Mouse (Mus musculus) liver, embryonic 18 days (tissue): ENCODE measurements around the gene Dmkn. TPM values are rescaled to one million over a fixed set of nuclear protein-coding genes. Genes with fewer than 3 reads are reported as not detected.

ENCODE experiments used
- polyA plus RNA-seq: library from polyadenylated mRNA; depleted of rRNA; stranded (reverse); fragments of >200 nt; gene quantifications from 2 replicates; pipeline ENCODE4 v1.2.3, GENCODE M21; 2012; rRNA removed

Gene Dmkn
- polyA plus RNA-seq = 1.4 and 1.5 TPM in 2 replicates

GRCm38 (mm10) chr7:30763456-30763855 lies at the start of gene Dmkn:
Dmkn (plus strand) TSS chr7:30763756.

GRCm38 (mm10) chr7:30729396-30730063 lies 34.0 kb upstream of the Dmkn start, which contains the start of gene Tmem147:
Tmem147 (minus strand) TSS chr7:30729540.

GRCm38 (mm10) chr7:30743617-30744016 lies 19.9 kb upstream of the Dmkn start, which contains the start of gene Gapdhs:
Gapdhs (minus strand) TSS chr7:30743681.

GRCm38 (mm10) chr7:30751086-30751669 lies 12.4 kb upstream of the Dmkn start, which contains the start of gene Sbsn:
Sbsn (plus strand) TSS chr7:30751471.

GRCm38 (mm10) chr7:30787377-30788022 lies 23.9 kb downstream of the Dmkn start, which contains the start of gene Krtdap:
Krtdap (plus strand) TSS chr7:30787896.

GRCm38 (mm10) chr7:30823675-30824074 lies 60.1 kb downstream of the Dmkn start, which contains the start of gene Ffar2:
Ffar2 (minus strand) TSS chr7:30823775.

Other genes with a start within 250 kb of the Dmkn start
- 3.4 and 4.6 TPM in 2 replicates for gene Arhgap33, start 228.7 kb upstream of the Dmkn start, polyA plus RNA-seq
- gene Hspb6, start 211.6 kb upstream of the Dmkn start, polyA plus RNA-seq = 3.5 and 4.6 TPM in 2 replicates
- 3.4 and 6.2 TPM in 2 replicates for gene Proser3, start 211.5 kb upstream of the Dmkn start, polyA plus RNA-seq
- gene Lin37, start 203.9 kb upstream of the Dmkn start, polyA plus RNA-seq = 13.1 and 13.4 TPM in 2 replicates
- gene U2af1l4, start 200.5 kb upstream of the Dmkn start, polyA plus RNA-seq = 20.0 and 21.9 TPM in 2 replicates
- gene Gm49396, start 200.4 kb upstream of the Dmkn start, polyA plus RNA-seq = 0.68 and 0.95 TPM in 2 replicates
- 61.9 and 66.3 TPM in 2 replicates for gene Psenen, start 200.1 kb upstream of the Dmkn start, polyA plus RNA-seq
- 1.2 and 1.3 TPM in 2 replicates for gene Igflr1, start 198.3 kb upstream of the Dmkn start, polyA plus RNA-seq
- gene Kmt2b, start 175.0 kb upstream of the Dmkn start, polyA plus RNA-seq = 8.2 and 10.0 TPM in 2 replicates
- 0.24 and 0.36 TPM in 2 replicates for gene Zbtb32, start 164.8 kb upstream of the Dmkn start, polyA plus RNA-seq
- gene Upk1a, start 150.9 kb upstream of the Dmkn start, polyA plus RNA-seq = 0.23 and 0.35 TPM in 2 replicates
- gene Cox6b1, start 137.6 kb upstream of the Dmkn start, polyA plus RNA-seq = 514 and 548 TPM in 2 replicates
- not detected in 2 replicates for gene Etv2, start 127.9 kb upstream of the Dmkn start, polyA plus RNA-seq
- gene Rbm42, start 113.4 kb upstream of the Dmkn start, polyA plus RNA-seq = 21.2 and 21.7 TPM in 2 replicates
- 13.8 and 14.4 TPM in 2 replicates for gene Haus5, start 98.8 kb upstream of the Dmkn start, polyA plus RNA-seq
- gene Pmis2, start 92.2 kb upstream of the Dmkn start, polyA plus RNA-seq = not detected in 2 replicates
- gene 2200002J24Rik, start 64.8 kb upstream of the Dmkn start, polyA plus RNA-seq = 0.24 and 0.43 TPM in 2 replicates
- 2.5 and 3.2 TPM in 2 replicates for gene Atp4a, start 51.5 kb upstream of the Dmkn start, polyA plus RNA-seq
- gene Tmem147, start 34.2 kb upstream of the Dmkn start, polyA plus RNA-seq = 82.8 and 85.1 TPM in 2 replicates
- 0.06 TPM in 1 of 2 replicates, not detected in the other for gene Gapdhs, start 20.1 kb upstream of the Dmkn start, polyA plus RNA-seq
- 0.99 and 1.0 TPM in 2 replicates for gene Sbsn, start 12.3 kb upstream of the Dmkn start, polyA plus RNA-seq
- gene Krtdap, start 24.1 kb downstream of the Dmkn start, polyA plus RNA-seq = 0.16 and 1.4 TPM in 2 replicates
- gene Ffar2, start 60.0 kb downstream of the Dmkn start, polyA plus RNA-seq = 1.4 and 1.7 TPM in 2 replicates
- gene Ffar3, start 92.4 kb downstream of the Dmkn start, polyA plus RNA-seq = not detected in 2 replicates
- 0.06 and 0.07 TPM in 2 replicates for gene Ffar1, start 97.8 kb downstream of the Dmkn start, polyA plus RNA-seq
- 3.4 and 4.7 TPM in 2 replicates for gene Cd22, start 116.6 kb downstream of the Dmkn start, polyA plus RNA-seq
- gene Mag, start 151.1 kb downstream of the Dmkn start, polyA plus RNA-seq = 0.32 and 0.35 TPM in 2 replicates
- not detected in 2 replicates for gene Hamp2, start 160.9 kb downstream of the Dmkn start, polyA plus RNA-seq
- gene Hamp, start 180.3 kb downstream of the Dmkn start, polyA plus RNA-seq = 30.9 and 57.5 TPM in 2 replicates
- gene Usf2, start 193.0 kb downstream of the Dmkn start, polyA plus RNA-seq = 47.1 and 50.1 TPM in 2 replicates
- 31.7 and 32.1 TPM in 2 replicates for gene Lsr, start 209.7 kb downstream of the Dmkn start, polyA plus RNA-seq
- 4.2 and 4.8 TPM in 2 replicates for gene Fam187b, start 210.0 kb downstream of the Dmkn start, polyA plus RNA-seq